Mouse (Mus musculus): Measurements from ENCODE around the gene Impdh1. TPM values are rescaled to one million over a fixed set of nuclear protein-coding genes. Genes with fewer than 3 reads are reported as not detected.

Gene Impdh1
- polyA plus RNA-seq, 1 experiment from 2014 or later = 56.5 TPM

GRCm38 (mm10) chr6:29245272-29246120 is 29.3 kb upstream of the Impdh1 start:
- no peak overlapping the region for H3K27ac ChIP-seq (ENCODE audit: low read depth, low read length)
- H3K4me3 ChIP-seq (ENCODE audit: low read depth, low read length) = no peak overlapping the region
- H3K27me3 ChIP-seq (ENCODE audit: control insufficient read depth, insufficient read depth, low read length) = no peaks in the 10 kb centered on the region
- no peak for ATAC-seq (ENCODE audit: insufficient read depth, low FRiP score, low TSS enrichment)
- 82% methylated on average over 14 of the region's 14 CpGs for WGBS
- no peak for DNase-seq (ENCODE audit: low spot score)
- H3K9ac ChIP-seq (ENCODE audit: low read length) = no peak overlapping the region
- H3K4me1 ChIP-seq (ENCODE audit: control insufficient read depth, insufficient read depth, low read length) = no peaks in the 10 kb centered on the region
- H3K36me3 ChIP-seq (ENCODE audit: control insufficient read depth, insufficient read depth, low read length) = no peaks in the 10 kb centered on the region
- H3K4me2 ChIP-seq (ENCODE audit: low read depth) = no peak overlapping the region
- H3K9me3 ChIP-seq (ENCODE audit: control insufficient read depth, low read length) = no peaks in the 10 kb centered on the region

GRCm38 (mm10) chr6:29242265-29242664 is 26.1 kb upstream of the Impdh1 start:
- no peak overlapping the region for H3K4me3 ChIP-seq (ENCODE audit: low read depth, low read length)
- H3K9me3 ChIP-seq (ENCODE audit: control insufficient read depth, low read length) = no peaks in the 10 kb centered on the region
- no peaks in the 10 kb centered on the region for H3K36me3 ChIP-seq (ENCODE audit: control insufficient read depth, insufficient read depth, low read length)
- no peak overlapping the region for H3K9ac ChIP-seq (ENCODE audit: low read length)
- 53% methylated on average over 1 of the region's 1 CpGs for WGBS
- H3K4me1 ChIP-seq (ENCODE audit: control insufficient read depth, insufficient read depth, low read length) = no peaks in the 10 kb centered on the region
- H3K27me3 ChIP-seq (ENCODE audit: control insufficient read depth, insufficient read depth, low read length) = no peaks in the 10 kb centered on the region
- H3K27ac ChIP-seq (ENCODE audit: low read depth, low read length) = no peak overlapping the region
- ATAC-seq (ENCODE audit: insufficient read depth, low FRiP score, low TSS enrichment) = no peak
- DNase-seq (ENCODE audit: low spot score) = no peak
- H3K4me2 ChIP-seq (ENCODE audit: low read depth) = no peak overlapping the region

DNA sequence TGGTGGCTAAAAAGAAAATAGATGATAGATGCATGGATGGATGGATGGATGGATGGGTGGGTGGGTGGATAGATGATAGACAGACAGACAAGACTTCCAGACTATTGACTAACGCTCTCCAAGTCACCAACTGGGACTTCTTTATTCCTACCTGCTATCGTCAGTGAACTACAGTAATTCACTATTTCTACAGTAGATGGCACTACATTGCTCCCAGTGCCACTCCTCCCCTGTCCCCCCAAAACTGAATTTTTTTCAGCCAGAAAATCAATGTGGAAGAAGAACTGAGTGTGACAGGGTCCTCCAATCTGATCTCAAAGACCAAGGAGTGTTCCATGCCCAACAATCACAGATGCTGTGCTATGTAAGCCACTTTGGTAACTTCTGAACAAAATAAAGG is 25.5 kb upstream of the Impdh1 start:
- H3K9me3 ChIP-seq (ENCODE audit: control insufficient read depth, low read length) = no peaks in the 10 kb centered on the region
- ATAC-seq (ENCODE audit: insufficient read depth, low FRiP score, low TSS enrichment) = no peak
- H3K4me3 ChIP-seq (ENCODE audit: low read depth, low read length) = no peak overlapping the region
- H3K27ac ChIP-seq (ENCODE audit: low read depth, low read length) = no peak overlapping the region
- no peaks in the 10 kb centered on the region for H3K4me1 ChIP-seq (ENCODE audit: control insufficient read depth, insufficient read depth, low read length)
- 51% methylated on average over 2 of the region's 2 CpGs for WGBS
- no peak overlapping the region for H3K4me2 ChIP-seq (ENCODE audit: low read depth)
- no peak for DNase-seq (ENCODE audit: low spot score)
- no peak overlapping the region for H3K9ac ChIP-seq (ENCODE audit: low read length)
- H3K27me3 ChIP-seq (ENCODE audit: control insufficient read depth, insufficient read depth, low read length) = no peaks in the 10 kb centered on the region
- no peaks in the 10 kb centered on the region for H3K36me3 ChIP-seq (ENCODE audit: control insufficient read depth, insufficient read depth, low read length)

DNA sequence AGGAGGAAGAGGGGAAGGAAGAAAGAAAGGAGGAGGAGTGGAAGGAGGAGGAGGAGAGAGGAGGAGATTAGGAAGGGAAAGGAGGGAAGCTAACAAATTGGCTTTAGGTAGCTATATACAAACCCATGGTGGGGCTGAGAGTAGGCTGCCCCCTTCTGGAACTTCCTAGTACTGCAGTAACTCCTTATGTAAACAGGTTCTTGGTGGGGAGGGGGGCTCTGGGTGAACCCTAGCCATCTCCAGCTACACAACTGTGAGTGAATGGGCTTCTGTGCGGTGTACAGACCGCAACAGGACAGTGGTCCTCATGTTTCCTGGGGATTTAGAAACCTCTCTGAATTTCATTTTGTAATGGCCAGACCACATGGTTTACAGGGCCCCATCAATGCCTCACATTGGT is 24.6 kb upstream of the Impdh1 start:
- DNase-seq (ENCODE audit: low spot score) = peak; percentile 52
- Histone ChIP-seq H3K27ac (ENCODE audit: low read depth, low read length) (no peak overlapping the region), H3K4me2 (ENCODE audit: low read depth) (no peak overlapping the region), H3K9me3 (ENCODE audit: control insufficient read depth, low read length) (no peaks in the 10 kb centered on the region), H3K9ac (ENCODE audit: low read length) (no peak overlapping the region), H3K36me3 (ENCODE audit: control insufficient read depth, insufficient read depth, low read length) (no peaks in the 10 kb centered on the region), H3K4me3 (ENCODE audit: low read depth, low read length) (no peak overlapping the region), H3K27me3 (ENCODE audit: control insufficient read depth, insufficient read depth, low read length) (no peaks in the 10 kb centered on the region), H3K4me1 (ENCODE audit: control insufficient read depth, insufficient read depth, low read length) (no peaks in the 10 kb centered on the region)
- WGBS = 34% methylated on average over 2 of the region's 2 CpGs
- ATAC-seq (ENCODE audit: insufficient read depth, low FRiP score, low TSS enrichment) = 0 out of 2 replicates have a peak, but pooled peaks have one; percentile 13

- H3K4me1 ChIP-seq (ENCODE audit: control insufficient read depth, insufficient read depth, low read length) = no peaks in the 10 kb centered on the region
- 50% methylated on average over 8 of the region's 8 CpGs for WGBS
- H3K27me3 ChIP-seq (ENCODE audit: control insufficient read depth, insufficient read depth, low read length) = no peaks in the 10 kb centered on the region
- no peak overlapping the region for H3K27ac ChIP-seq (ENCODE audit: low read depth, low read length)
- H3K4me2 ChIP-seq (ENCODE audit: low read depth) = no peak overlapping the region
- H3K36me3 ChIP-seq (ENCODE audit: control insufficient read depth, insufficient read depth, low read length) = no peaks in the 10 kb centered on the region
- no peak for ATAC-seq (ENCODE audit: insufficient read depth, low FRiP score, low TSS enrichment)
- no peak overlapping the region for H3K4me3 ChIP-seq (ENCODE audit: low read depth, low read length)
- no peak for DNase-seq (ENCODE audit: low spot score)
- H3K9me3 ChIP-seq (ENCODE audit: control insufficient read depth, low read length) = no peaks in the 10 kb centered on the region
- no peak overlapping the region for H3K9ac ChIP-seq (ENCODE audit: low read length)
Observed at GRCm38 (mm10) chr6:29234272-29234671, 18.1 kb upstream of the Impdh1 start.

- H3K9me3 ChIP-seq (ENCODE audit: control insufficient read depth, low read length) = no peaks in the 10 kb centered on the region
- DNase-seq (ENCODE audit: low spot score) = no peak
- H3K4me1 ChIP-seq (ENCODE audit: control insufficient read depth, insufficient read depth, low read length) = no peaks in the 10 kb centered on the region
- no peak overlapping the region for H3K4me3 ChIP-seq (ENCODE audit: low read depth, low read length)
- no peak overlapping the region for H3K27ac ChIP-seq (ENCODE audit: low read depth, low read length)
- H3K36me3 ChIP-seq (ENCODE audit: control insufficient read depth, insufficient read depth, low read length) = no peaks in the 10 kb centered on the region
- WGBS = 77% methylated on average over 3 of the region's 3 CpGs
- H3K9ac ChIP-seq (ENCODE audit: low read length) = no peak overlapping the region
- no peaks in the 10 kb centered on the region for H3K27me3 ChIP-seq (ENCODE audit: control insufficient read depth, insufficient read depth, low read length)
- ATAC-seq (ENCODE audit: insufficient read depth, low FRiP score, low TSS enrichment) = no peak
- no peak overlapping the region for H3K4me2 ChIP-seq (ENCODE audit: low read depth)
Observed at GRCm38 (mm10) chr6:29233710-29234109, 17.5 kb upstream of the Impdh1 start.

- WGBS = 85% methylated on average over 6 of the region's 6 CpGs
- H3K9me3 ChIP-seq (ENCODE audit: control insufficient read depth, low read length) = no peaks in the 10 kb centered on the region
- H3K9ac ChIP-seq (ENCODE audit: low read length) = no peak overlapping the region
- no peaks in the 10 kb centered on the region for H3K4me1 ChIP-seq (ENCODE audit: control insufficient read depth, insufficient read depth, low read length)
- ATAC-seq (ENCODE audit: insufficient read depth, low FRiP score, low TSS enrichment) (no peak), DNase-seq (ENCODE audit: low spot score) (no peak)
- H3K27ac ChIP-seq (ENCODE audit: low read depth, low read length) = no peak overlapping the region
- H3K27me3 ChIP-seq (ENCODE audit: control insufficient read depth, insufficient read depth, low read length) = no peaks in the 10 kb centered on the region
- H3K4me2 ChIP-seq (ENCODE audit: low read depth) = no peak overlapping the region
- no peaks in the 10 kb centered on the region for H3K36me3 ChIP-seq (ENCODE audit: control insufficient read depth, insufficient read depth, low read length)
- no peak overlapping the region for H3K4me3 ChIP-seq (ENCODE audit: low read depth, low read length)
Observed at GRCm38 (mm10) chr6:29232321-29232720, 16.2 kb upstream of the Impdh1 start.

- ATAC-seq (ENCODE audit: insufficient read depth, low FRiP score, low TSS enrichment) = no peak
- Histone ChIP-seq H3K4me1 (ENCODE audit: control insufficient read depth, insufficient read depth, low read length) (no peaks in the 10 kb centered on the region), H3K4me3 (ENCODE audit: low read depth, low read length) (no peak overlapping the region), H3K9me3 (ENCODE audit: control insufficient read depth, low read length) (no peaks in the 10 kb centered on the region), H3K36me3 (ENCODE audit: control insufficient read depth, insufficient read depth, low read length) (no peaks in the 10 kb centered on the region), H3K4me2 (ENCODE audit: low read depth) (no peak overlapping the region), H3K27me3 (ENCODE audit: control insufficient read depth, insufficient read depth, low read length) (no peaks in the 10 kb centered on the region), H3K9ac (ENCODE audit: low read length) (no peak overlapping the region), H3K27ac (ENCODE audit: low read depth, low read length) (no peak overlapping the region)
- no peak for DNase-seq (ENCODE audit: low spot score)
- WGBS = 90% methylated on average over 3 of the region's 3 CpGs
Observed at GRCm38 (mm10) chr6:29231799-29232198, 15.6 kb upstream of the Impdh1 start.

GRCm38 (mm10) chr6:29230386-29230785 is 14.2 kb upstream of the Impdh1 start:
- H3K9ac ChIP-seq (ENCODE audit: low read length) = no peak overlapping the region
- no peaks in the 10 kb centered on the region for H3K27me3 ChIP-seq (ENCODE audit: control insufficient read depth, insufficient read depth, low read length)
- no peaks in the 10 kb centered on the region for H3K4me1 ChIP-seq (ENCODE audit: control insufficient read depth, insufficient read depth, low read length)
- ATAC-seq (ENCODE audit: insufficient read depth, low FRiP score, low TSS enrichment) (no peak), DNase-seq (ENCODE audit: low spot score) (no peak)
- WGBS = 61% methylated on average over 6 of the region's 6 CpGs
- H3K9me3 ChIP-seq (ENCODE audit: control insufficient read depth, low read length) = no peaks in the 10 kb centered on the region
- H3K36me3 ChIP-seq (ENCODE audit: control insufficient read depth, insufficient read depth, low read length) = no peaks in the 10 kb centered on the region
- H3K27ac ChIP-seq (ENCODE audit: low read depth, low read length) = no peak overlapping the region
- H3K4me3 ChIP-seq (ENCODE audit: low read depth, low read length) = no peak overlapping the region
- no peak overlapping the region for H3K4me2 ChIP-seq (ENCODE audit: low read depth)
